Mouse (Mus musculus) small intestine, adult 2 months (tissue): Measurements from ENCODE around the gene 1700016K19Rik. TPM values are rescaled to one million over a fixed set of nuclear protein-coding genes. Genes with fewer than 3 reads are reported as not detected.

Experiments
- H3K27ac ChIP-seq: fragments of 200-500 bp; 2 replicates; pipeline ENCODE4 v1.5.1; 2012; ENCODE audit warnings: low read depth, low read length, control low read depth, inconsistent platforms; ENCODE audit not compliant: insufficient read depth
- H3K27me3 ChIP-seq: fragments of 200-500 bp; 2 replicates; pipeline ENCODE4 v1.6.1; 2012; ENCODE audit warnings: mild to moderate bottlenecking, moderate library complexity, low read length, inconsistent platforms; ENCODE audit not compliant: control insufficient read depth, insufficient read depth
- H3K36me3 ChIP-seq: fragments of 200-500 bp; 2 replicates; pipeline ENCODE4 v1.6.1; 2012; ENCODE audit warnings: mild to moderate bottlenecking, low read length, control low read depth, inconsistent platforms; ENCODE audit not compliant: control insufficient read depth, insufficient read depth
- H3K4me1 ChIP-seq: fragments of 200-500 bp; 2 replicates; pipeline ENCODE4 v1.6.1; 2012; ENCODE audit warnings: low read length, inconsistent platforms, mixed read lengths; ENCODE audit not compliant: control insufficient read depth, insufficient read depth, insufficient read length
- H3K4me3 ChIP-seq: fragments of 200-500 bp; 2 replicates; pipeline ENCODE4 v1.5.1; 2012; ENCODE audit warnings: low read depth, mild to moderate bottlenecking, control low read depth, inconsistent platforms, low read length, moderate library complexity
- CTCF ChIP-seq: fragments of 200-500 bp; IDR thresholded peaks from 2 replicates; pipeline ENCODE4 v1.5.1; 2012; ENCODE audit warnings: low read depth, mild to moderate bottlenecking, control low read depth, inconsistent platforms, low read length, moderate library complexity, mixed read lengths; ENCODE audit not compliant: insufficient replicate concordance, insufficient read length; ENCODE audit errors: extremely low read depth
- POLR2A ChIP-seq: fragments of 200-500 bp; IDR thresholded peaks from 2 replicates; pipeline ENCODE4 v1.6.1; 2012; ENCODE audit warnings: low read depth, mild to moderate bottlenecking, control low read depth, inconsistent platforms, low read length, moderate library complexity
- WGBS: fragments of 180-500 bp; shearing (Covaris S2); methylation state at CpG from one replicate; pipeline ENCODE4 v1.1.7; 2018; 5-methylcytosine and 5-hydroxymethylcytosine counted together
- polyA plus RNA-seq: library from polyadenylated mRNA; depleted of rRNA; stranded (reverse); fragments of >200 nt; gene quantifications from 2 replicates; pipeline ENCODE4 v1.2.3, GENCODE M21; 2012

1700016K19Rik gene
- polyA plus RNA-seq, 1 experiment: 0.18 TPM

- H3K27me3 ChIP-seq: no peaks in the 10 kb centered on the region
- peaks cover 8% of the 10 kb centered on the region for H3K4me1 ChIP-seq
- no peaks in the 10 kb centered on the region for H3K36me3 ChIP-seq
- TF ChIP-seq POLR2A (no peak), CTCF (no peak)
- H3K27ac ChIP-seq: no peak overlapping the region
- WGBS: 81% methylated on average over 11 of the region's 11 CpGs
- H3K4me3 ChIP-seq: no peak overlapping the region
Observed at GRCm38 (mm10) chr11:75963730-75964475, 35.8 kb upstream of the 1700016K19Rik start.

GRCm38 (mm10) chr11:75964476-75964730 lies 35.3 kb upstream of the 1700016K19Rik start:
- 89% methylated on average over 4 of the region's 4 CpGs for WGBS
- H3K27ac ChIP-seq: no peak overlapping the region
- peaks cover 8% of the 10 kb centered on the region for H3K4me1 ChIP-seq
- no peak overlapping the region for H3K4me3 ChIP-seq
- no peaks in the 10 kb centered on the region for H3K27me3 ChIP-seq
- TF ChIP-seq CTCF (no peak), POLR2A (no peak)
- H3K36me3 ChIP-seq: no peaks in the 10 kb centered on the region

GRCm38 (mm10) chr11:75965674-75966400 lies 33.9 kb upstream of the 1700016K19Rik start:
- H3K27ac ChIP-seq: peak overlapping the region; percentile 67
- TF ChIP-seq POLR2A (no peak), CTCF (no peak)
- 16% methylated on average over 28 of the region's 28 CpGs for WGBS
- peaks cover 8% of the 10 kb centered on the region for H3K4me1 ChIP-seq
- no peaks in the 10 kb centered on the region for H3K36me3 ChIP-seq
- H3K4me3 ChIP-seq: peak overlapping the region; percentile 86
- H3K27me3 ChIP-seq: no peaks in the 10 kb centered on the region

- peaks cover 8% of the 10 kb centered on the region for H3K4me1 ChIP-seq
- TF ChIP-seq CTCF (peak; percentile 83), POLR2A (peak; percentile 51)
- H3K36me3 ChIP-seq: no peaks in the 10 kb centered on the region
- H3K27me3 ChIP-seq: no peaks in the 10 kb centered on the region
- peak overlapping the region; percentile 86 for H3K4me3 ChIP-seq
- under 1% methylated on average over 90 of the region's 90 CpGs for WGBS
- H3K27ac ChIP-seq: peak overlapping the region; percentile 81
Observed at GRCm38 (mm10) chr11:75966401-75967372, 33.0 kb upstream of the 1700016K19Rik start.

- Histone ChIP-seq H3K4me3 (no peak overlapping the region), H3K27me3 (no peaks in the 10 kb centered on the region), H3K4me1 (peaks cover 8% of the 10 kb centered on the region), H3K27ac (no peak overlapping the region), H3K36me3 (no peaks in the 10 kb centered on the region)
- 94% methylated on average over 6 of the region's 6 CpGs for WGBS
- TF ChIP-seq CTCF: no peak
Observed at GRCm38 (mm10) chr11:75968761-75969160, 31.0 kb upstream of the 1700016K19Rik start.

- peak; percentile 19; the same call in 1 of the 2 replicates for TF ChIP-seq CTCF
- TF ChIP-seq POLR2A: no peak
- H3K27me3 ChIP-seq: no peaks in the 10 kb centered on the region
- no peak overlapping the region for H3K27ac ChIP-seq
- 26% methylated on average over 3 of the region's 3 CpGs for WGBS
- no peaks in the 10 kb centered on the region for H3K36me3 ChIP-seq
- peaks cover 8% of the 10 kb centered on the region for H3K4me1 ChIP-seq
- H3K4me3 ChIP-seq: no peak overlapping the region
Observed at GRCm38 (mm10) chr11:75970629-75971028, 29.1 kb upstream of the 1700016K19Rik start.
